Mouse (Mus musculus): ENCODE results near the gene Lrrc18. TPM values are rescaled to one million over a fixed set of nuclear protein-coding genes. Genes with fewer than 3 reads are reported as not detected.

Lrrc18 gene
- polyA plus RNA-seq, 1 experiment from 2014 or later: 0.17 TPM

- Histone ChIP-seq H3K36me3 (ENCODE audit: control insufficient read depth, insufficient read depth, low read length) (no peaks in the 10 kb centered on the region), H3K4me2 (replicated peaks; ENCODE audit: low read depth) (no peak overlapping the region), H3K27me3 (ENCODE audit: control insufficient read depth, insufficient read depth, low read length) (no peaks in the 10 kb centered on the region), H3K9ac (ENCODE audit: low read length) (no peak overlapping the region), H3K9me3 (ENCODE audit: control insufficient read depth, low read length) (no peaks in the 10 kb centered on the region), H3K4me3 (ENCODE audit: low read depth, low read length) (no peak overlapping the region), H3K27ac (replicated peaks) (no peak overlapping the region), H3K4me1 (replicated peaks; ENCODE audit: control insufficient read depth, insufficient read depth) (no peaks in the 10 kb centered on the region)
- ATAC-seq (ENCODE audit: low FRiP score, low TSS enrichment) (no peak), DNase-seq (ENCODE audit: low spot score) (no peak)
- 77% methylated on average over 5 of the region's 5 CpGs for WGBS
- TF ChIP-seq EP300 (optimal IDR thresholded peaks at IDR 0.05) (no peak), CTCF (IDR thresholded peaks at IDR 0.05; ENCODE audit: low read depth) (no peak)
These were observed 71.8 kb downstream of the Lrrc18 start for GRCm38 (mm10) chr14:33062996-33063395.

Other genes with a start within 250 kb of the Lrrc18 start
- 0.55 and 0.75 TPM in 2 replicates for gene Tmem273, start 205.4 kb upstream of the Lrrc18 start, polyA plus RNA-seq (2015; fragmentation: Nextera tagmentation; extraction: Ambion mirVana)
- not detected in 2 replicates for gene Fam170b, start 157.4 kb upstream of the Lrrc18 start, polyA plus RNA-seq (2015; fragmentation: Nextera tagmentation; extraction: Ambion mirVana)
- 17.2 and 19.0 TPM in 2 replicates for gene Vstm4, start 134.6 kb upstream of the Lrrc18 start, polyA plus RNA-seq (2015; fragmentation: Nextera tagmentation; extraction: Ambion mirVana)
- gene Wdfy4, start 194.1 kb downstream of the Lrrc18 start, polyA plus RNA-seq (2015; fragmentation: Nextera tagmentation; extraction: Ambion mirVana): 0.13 and 0.25 TPM in 2 replicates
- 6.5 TPM in 2 replicates for gene Arhgap22, start 222.6 kb downstream of the Lrrc18 start, polyA plus RNA-seq (2015; fragmentation: Nextera tagmentation; extraction: Ambion mirVana)